Mouse (Mus musculus): Measurements from ENCODE around the gene Thap8.

Gene Thap8

GRCm38 (mm10) chr7:30315559-30316529, 36.0 kb downstream of the Thap8 start:
- in situ Hi-C loops (cut with MboI, MseI): no loop called here

GRCm38 (mm10) chr7:30318142-30318541, 38.2 kb downstream of the Thap8 start:
- in situ Hi-C loops (cut with MboI, MseI): no loop called here

DNA sequence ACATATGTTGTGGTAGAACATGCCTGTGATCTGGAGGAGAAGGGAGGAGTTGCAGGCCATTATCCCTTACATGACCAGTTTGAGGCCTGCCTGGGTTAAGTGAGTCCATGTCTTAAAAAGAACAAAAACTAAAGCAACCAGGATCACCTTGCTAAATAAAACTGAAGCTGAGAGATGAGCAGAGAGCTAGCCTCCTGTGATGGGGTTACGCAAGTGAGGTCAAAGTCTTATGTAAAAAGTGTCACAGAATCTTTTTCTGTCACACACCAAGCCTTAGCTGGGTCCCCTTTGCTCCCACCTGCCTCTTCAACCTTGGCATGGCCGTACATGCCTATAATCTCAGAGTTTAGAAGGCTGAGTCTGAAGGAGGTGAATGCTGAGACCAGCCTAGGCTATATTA, 41.1 kb downstream of the Thap8 start:
- in situ Hi-C loops (cut with MboI, MseI): loop anchor here (10.0 kb wide), 1 partner anchor 1926 kb away; the partner anchor contains the start of genes Med29 and Paf1

- in situ Hi-C loops (cut with MboI, MseI): loop anchor here (10.0 kb wide), 1 partner anchor 1927 kb away; the partner anchor contains the start of genes Med29 and Paf1
Measured at GRCm38 (mm10) chr7:30321539-30322284, 41.8 kb downstream of the Thap8 start, which contains the start of gene E130208F15Rik. Gene E130208F15Rik (plus strand): TSS chr7:30321740.

DNA sequence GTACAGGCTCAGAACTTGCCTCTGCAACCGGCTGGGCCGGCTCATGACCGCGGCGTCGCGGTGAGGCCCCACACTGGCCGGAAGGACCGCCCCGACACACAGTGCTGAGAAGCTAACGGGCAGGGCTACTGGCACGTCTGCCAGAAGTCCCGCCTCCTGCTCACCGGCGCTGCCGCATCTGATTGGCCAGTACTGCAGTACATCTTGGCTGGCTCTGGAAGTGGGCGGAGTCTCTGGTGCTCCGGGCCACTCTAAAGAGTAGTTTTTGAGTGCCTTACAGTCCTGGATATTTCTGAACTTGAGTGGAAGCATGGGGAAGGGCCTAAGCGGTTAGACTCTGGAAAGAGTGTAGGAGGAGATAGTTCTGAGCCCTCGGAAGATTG, 42.4 kb downstream of the Thap8 start:
- in situ Hi-C loops (cut with MboI, MseI): loop anchor here (10.0 kb wide), 1 partner anchor 1927 kb away; the partner anchor contains the start of genes Med29 and Paf1

DNA sequence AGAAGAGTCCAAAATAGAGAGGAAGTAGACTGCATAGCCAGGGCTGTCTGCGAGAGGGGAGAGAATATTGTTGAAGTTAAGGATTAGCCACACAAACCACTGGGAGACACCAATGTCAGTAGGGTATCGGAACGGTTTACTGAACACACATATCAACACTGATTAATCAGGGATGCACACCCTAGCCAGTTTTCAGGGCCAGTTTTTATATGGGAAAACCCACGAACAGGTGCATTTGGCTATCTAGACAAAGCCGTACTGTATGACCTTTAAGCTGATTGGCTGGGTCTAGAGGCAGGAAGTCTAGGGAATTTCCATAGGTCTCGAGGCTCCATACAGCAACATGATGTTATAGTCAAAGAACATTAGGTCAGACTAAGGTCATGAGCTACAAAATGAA, 43.0 kb downstream of the Thap8 start:
- in situ Hi-C loops (cut with MboI, MseI): loop anchor here (10.0 kb wide), 1 partner anchor 1928 kb away; the partner anchor contains the start of genes Med29 and Paf1

DNA sequence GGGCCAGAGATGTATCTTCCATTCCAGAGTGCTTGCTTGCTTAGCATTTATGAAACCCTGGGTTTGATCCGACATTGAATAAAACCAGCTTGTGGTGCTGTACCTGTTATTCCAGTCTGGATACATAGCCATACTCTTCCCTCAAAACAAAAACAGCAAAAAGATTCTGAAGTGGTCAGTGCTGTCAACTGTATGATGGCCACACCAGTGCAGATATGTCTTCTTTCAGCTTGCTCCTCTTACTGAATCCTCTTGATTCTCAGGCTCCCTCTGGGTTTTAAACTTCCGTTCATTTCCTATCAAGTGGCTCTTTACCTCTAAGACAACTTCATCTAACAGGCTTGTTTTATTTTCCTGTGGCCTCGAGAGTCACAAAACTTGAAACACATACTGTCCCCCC, 43.9 kb downstream of the Thap8 start, which contains the start of gene Sdhaf1:
Gene Sdhaf1 (minus strand): TSS at position 101 of the 400 bp plus-strand sequence.
- in situ Hi-C loops (cut with MboI, MseI): loop anchor here (10.0 kb wide), 1 partner anchor 1929 kb away; the partner anchor contains the start of genes Med29 and Paf1

DNA sequence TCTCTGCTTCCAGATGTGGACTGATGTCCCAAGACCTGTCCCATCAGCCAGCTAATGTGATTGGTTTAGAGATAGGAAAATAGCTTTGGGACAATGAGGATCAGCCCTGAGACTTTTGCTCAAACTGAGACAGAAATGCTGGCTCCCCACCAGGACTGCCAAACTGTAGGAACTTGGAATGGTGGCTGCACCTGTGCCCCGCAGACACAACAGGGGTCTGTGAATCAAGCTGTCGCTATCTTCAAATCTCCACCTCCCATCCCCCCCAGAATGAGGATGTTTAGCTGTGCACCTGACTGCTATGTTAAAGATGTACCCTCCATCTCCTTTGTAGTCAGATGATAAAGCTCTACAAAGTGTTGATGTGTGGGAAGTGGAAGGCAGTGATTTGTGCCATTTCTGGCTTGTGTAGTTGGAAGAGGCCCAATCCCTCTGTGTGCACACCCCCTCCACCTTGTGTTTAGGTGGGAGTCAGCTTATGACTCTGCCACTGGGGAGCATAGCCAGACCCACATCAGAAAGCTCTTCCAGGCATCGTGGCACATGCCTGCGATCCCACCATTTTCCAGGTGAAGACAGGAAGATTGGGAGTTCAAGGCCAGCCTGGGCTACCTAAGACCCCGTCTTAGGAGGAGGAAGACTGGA, 44.5 kb downstream of the Thap8 start:
- in situ Hi-C loops (cut with MboI, MseI): loop anchor here (10.0 kb wide), 1 partner anchor 1930 kb away; the partner anchor contains the start of genes Med29 and Paf1

DNA sequence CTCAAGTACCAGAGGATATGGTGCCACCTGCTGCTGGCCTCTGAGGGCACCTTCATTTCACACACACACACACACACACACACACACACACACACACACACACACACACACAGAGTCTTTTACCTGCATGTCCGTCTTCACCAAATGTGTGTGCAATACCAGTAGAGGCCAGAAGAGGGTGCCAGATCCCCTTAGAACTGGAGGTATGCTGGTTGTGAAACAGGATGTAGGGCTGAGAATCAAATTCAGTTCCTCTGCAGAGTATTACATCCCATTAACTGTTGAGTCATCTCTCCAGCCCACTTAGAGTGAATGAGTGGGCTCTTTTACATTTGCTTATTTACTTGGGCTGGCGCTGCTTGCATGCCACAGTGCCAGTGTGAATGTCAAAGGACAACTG, 45.5 kb downstream of the Thap8 start:
- in situ Hi-C loops (cut with MboI, MseI): loop anchor here (10.0 kb wide), 1 partner anchor 1931 kb away; the partner anchor contains the start of genes Med29 and Paf1

DNA sequence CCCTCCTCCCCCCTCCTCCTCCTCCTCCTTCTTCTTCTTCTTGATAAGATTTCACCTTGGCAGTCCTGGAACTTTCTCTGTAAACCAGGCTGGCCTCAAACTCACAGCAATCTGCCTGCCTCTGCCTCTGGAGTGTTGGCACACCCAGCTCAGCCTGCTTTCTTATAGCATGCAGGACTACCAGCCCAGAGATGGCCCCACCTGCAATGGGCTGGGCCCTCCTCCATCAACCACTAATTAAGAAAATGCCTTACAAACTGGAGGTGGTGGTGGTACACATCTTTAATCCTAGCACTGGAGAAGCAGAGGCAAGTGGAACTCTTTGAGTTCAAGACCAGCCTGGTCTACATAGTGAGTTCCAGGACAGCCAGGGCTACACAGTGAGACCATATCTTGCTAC, 46.5 kb downstream of the Thap8 start:
- in situ Hi-C loops (cut with MboI, MseI): loop anchor here (10.0 kb wide), 1 partner anchor 1932 kb away; the partner anchor contains the start of genes Med29 and Paf1

DNA sequence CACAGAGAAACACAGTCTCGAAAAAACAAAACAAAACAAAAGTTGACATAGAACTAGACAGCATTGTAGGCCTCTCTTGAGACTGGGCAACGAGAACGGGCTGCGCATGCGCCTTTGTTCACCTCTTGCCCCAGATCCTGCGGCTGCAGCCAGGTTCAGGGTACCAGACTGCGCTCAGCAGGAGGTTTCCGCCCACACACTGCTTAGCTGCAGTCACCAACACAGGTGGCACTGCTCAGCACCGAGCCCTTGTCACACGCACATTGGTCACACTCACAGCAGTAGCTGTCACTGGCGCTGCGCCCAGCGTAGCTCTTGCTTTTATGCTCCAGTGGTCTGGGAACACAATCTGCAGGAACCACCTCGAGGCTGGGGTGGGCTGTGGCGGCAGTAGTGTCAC, 47.2 kb downstream of the Thap8 start:
- in situ Hi-C loops (cut with MboI, MseI): loop anchor here (10.0 kb wide), 1 partner anchor 1932 kb away; the partner anchor contains the start of genes Med29 and Paf1

DNA sequence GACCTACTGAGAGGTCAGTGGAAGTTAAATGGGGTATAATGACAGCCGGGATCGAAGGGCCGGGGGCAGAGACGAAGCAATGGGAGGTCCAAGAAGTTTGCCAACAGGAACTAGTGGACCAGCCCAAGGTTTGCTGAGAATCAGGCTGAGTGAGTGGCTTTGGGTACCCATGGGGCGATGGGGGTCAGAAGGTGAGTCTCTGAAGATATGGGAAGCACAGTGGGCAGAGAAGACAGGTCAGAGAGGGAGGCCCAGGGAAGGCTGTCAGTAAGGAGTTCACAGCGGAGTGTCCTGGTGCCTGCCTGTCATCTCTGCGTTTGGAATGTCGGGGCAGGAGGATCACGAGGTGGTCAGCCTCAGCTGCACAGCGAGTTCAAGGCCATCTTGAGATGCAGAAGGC, 48.5 kb downstream of the Thap8 start:
- in situ Hi-C loops (cut with MboI, MseI): loop anchor here (10.0 kb wide), 1 partner anchor 1934 kb away; the partner anchor contains the start of genes Med29 and Paf1

GRCm38 (mm10) chr7:30331887-30332286, 52.0 kb downstream of the Thap8 start:
- in situ Hi-C loops (cut with MboI, MseI): no loop called here

DNA sequence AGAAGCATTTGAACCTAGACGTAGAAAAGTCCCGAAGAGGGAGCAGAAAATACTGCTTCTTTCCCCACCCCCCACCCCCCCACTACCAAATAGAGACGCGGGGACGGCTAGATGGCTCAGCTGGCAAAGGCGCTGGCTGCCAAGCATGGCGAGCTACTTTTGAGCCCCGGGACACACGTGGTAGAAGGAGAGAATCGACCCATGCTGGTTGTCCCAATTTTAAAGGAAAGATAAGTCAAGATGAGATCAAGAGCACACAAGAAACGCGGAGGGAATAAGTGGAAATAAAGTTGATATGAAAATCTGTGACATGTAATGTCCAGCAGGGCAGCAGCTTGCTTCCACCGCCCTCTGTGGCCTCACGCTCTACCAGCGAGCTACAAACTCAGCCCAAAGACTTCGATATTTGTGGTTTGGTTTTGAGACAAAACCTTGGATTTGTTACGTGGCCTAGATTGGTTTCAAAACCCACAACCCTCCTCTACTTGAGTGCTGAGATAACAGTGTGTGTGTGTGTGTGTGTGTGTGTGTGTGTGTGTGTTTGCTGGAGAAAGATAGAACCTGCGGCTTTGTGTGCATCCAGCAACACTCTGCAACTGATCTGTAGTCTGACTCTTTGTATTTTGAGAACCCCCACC, 52.8 kb downstream of the Thap8 start:
- in situ Hi-C loops (cut with MboI, MseI): no loop called here

DNA sequence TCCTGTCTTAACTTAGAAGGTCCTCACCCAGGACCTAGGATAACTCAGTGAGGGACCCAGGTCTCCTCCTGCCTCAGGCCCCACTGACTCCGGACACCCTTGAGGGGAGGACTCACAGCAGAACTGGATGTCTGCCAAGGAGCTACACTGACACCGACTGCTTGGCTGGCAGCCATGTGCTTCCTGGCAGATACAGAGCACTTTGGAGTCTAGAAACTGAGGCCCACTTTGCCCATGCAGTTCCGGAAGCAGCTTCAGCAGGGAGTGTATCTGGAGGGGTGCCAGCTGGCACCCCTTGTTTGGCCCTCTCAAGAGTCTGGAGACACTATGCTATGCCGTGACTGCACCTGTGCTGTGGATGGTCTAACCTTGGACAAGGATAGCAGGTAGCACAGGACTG, 53.5 kb downstream of the Thap8 start:
- in situ Hi-C loops (cut with MboI, MseI): no loop called here

DNA sequence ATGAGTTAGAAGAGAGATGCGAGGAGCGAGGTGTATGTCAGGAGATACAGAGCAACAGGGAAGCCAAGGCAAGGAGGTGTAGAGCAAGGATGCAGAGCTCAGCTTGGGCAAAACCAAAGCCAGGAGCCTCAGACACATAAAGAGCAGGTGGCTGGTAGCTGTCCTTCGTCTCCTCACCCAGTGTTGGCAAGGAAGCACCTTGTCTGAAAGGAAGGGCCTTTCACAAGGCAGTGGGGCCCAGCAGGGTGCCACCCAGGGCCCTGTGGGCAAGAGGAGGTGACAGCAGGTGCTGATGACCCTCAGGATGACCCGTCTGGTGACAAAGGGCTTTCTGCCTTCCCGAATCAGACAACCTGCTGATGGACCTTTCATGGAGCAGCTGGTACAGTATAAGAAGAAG, 54.7 kb downstream of the Thap8 start:
- in situ Hi-C loops (cut with MboI, MseI): no loop called here

DNA sequence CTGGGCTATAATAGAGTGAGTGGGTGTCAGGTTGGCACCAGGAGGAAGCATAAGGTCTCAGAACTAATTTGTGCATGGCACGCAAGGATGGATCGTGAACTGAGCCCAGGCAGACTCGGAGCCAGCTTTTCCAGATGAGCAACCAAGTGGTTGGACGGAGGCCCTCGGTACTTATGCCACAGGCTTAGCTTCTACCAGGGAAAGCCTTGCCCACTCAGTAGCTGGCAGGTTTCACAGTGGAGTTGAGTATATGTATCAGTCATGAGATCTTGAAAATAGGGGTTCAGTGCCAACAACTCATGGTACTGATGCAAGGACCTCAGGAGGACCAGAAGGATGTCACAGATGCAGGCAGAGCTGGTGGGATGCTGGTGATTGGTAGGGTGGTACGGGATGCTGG, 55.8 kb downstream of the Thap8 start:
- in situ Hi-C loops (cut with MboI, MseI): no loop called here

DNA sequence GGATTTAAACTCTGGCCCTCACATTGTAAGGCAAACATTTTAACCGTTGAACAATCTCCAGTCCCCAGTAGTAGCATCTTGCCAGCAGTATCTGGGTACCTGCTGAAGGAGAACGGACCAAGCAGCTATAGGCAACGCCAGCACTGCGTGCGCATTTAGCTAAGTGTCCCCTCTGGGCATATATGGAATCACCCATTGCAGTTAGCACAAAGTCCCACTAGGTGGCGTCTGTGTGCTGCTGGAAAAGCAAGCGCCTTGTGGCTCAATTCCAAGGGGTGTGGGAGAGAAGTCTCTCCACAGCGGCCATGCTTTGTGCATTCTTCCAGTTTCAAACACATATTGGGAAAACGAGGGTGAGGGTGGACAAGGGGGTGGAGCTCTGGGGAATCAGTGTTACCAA, 56.5 kb downstream of the Thap8 start:
- in situ Hi-C loops (cut with MboI, MseI): no loop called here

GRCm38 (mm10) chr7:30339432-30340109, 59.7 kb downstream of the Thap8 start:
- in situ Hi-C loops (cut with MboI, MseI): no loop called here

Measured in T-helper 2 cell (primary cell).